Mouse (Mus musculus) macrophage (primary cell): ENCODE measurements around the gene Mas1. TPM values are rescaled to one million over a fixed set of nuclear protein-coding genes. Genes with fewer than 3 reads are reported as not detected.
"Not testable (repeated sequence)": the region's sequence is repeated elsewhere in the genome, so short reads cannot be mapped to it uniquely, and the experiment has no call there.

Source experiments
- H3K27ac ChIP-seq: fragments of 350-480 bp; formaldehyde crosslinking; 2 replicates; pipeline ENCODE4 v1.9.0; 2021
- H3K36me3 ChIP-seq: fragments of 350-480 bp; formaldehyde crosslinking; 2 replicates; pipeline ENCODE4 v1.9.0; 2021; ENCODE audit errors: inconsistent target
- H3K4me3 ChIP-seq: fragments of 350-480 bp; formaldehyde crosslinking; 2 replicates; pipeline ENCODE4 v1.9.0; 2021; ENCODE audit errors: inconsistent target
- H3K79me2 ChIP-seq: fragments of 350-480 bp; formaldehyde crosslinking; 2 replicates; pipeline ENCODE4 v1.9.0; 2021; ENCODE audit errors: inconsistent target
- WGBS: methylation state at CpG from one replicate; pipeline ENCODE4 v1.1.7; 2026; ENCODE audit warnings: inconsistent platforms; ENCODE audit not compliant: missing documents; 5-methylcytosine and 5-hydroxymethylcytosine counted together
- polyA plus RNA-seq: library from polyadenylated mRNA; stranded (reverse); fragments of 250-400 nt; gene quantifications from 3 replicates; pipeline ENCODE4 v1.2.4, GENCODE M21; 2018; ENCODE audit warnings: inconsistent platforms
- total RNA-seq, 78 experiments: library from RNA; depleted of rRNA; stranded (reverse); fragments of 250-400 nt; gene quantifications; 1 replicate in 9 of 78; 2 replicates in 24 of 78; 3 replicates in 43 of 78; 4 replicates in 2 of 78; pipeline ENCODE4 v1.2.4; 2018; ENCODE audit warnings: inconsistent platforms in 56 of 78

Gene Mas1
- total RNA-seq (2018; cell fraction: chromatin; rRNA removed): not detected
- not detected for total RNA-seq (2018; cell fraction: cytosol; rRNA removed)
- total RNA-seq (2018; cell fraction: nucleus; rRNA removed): not detected
- polyA plus RNA-seq: not detected in 3 replicates

- H3K27ac ChIP-seq: no peak within 1 kb of the TSS
- WGBS: 83% methylated on average over 2 of the region's 2 CpGs
These were observed at the start of gene Mas1 for GRCm38 (mm10) chr17:12868043-12868442. Gene Mas1 (minus strand): TSS chr17:12868143.

GRCm38 (mm10) chr17:12916588-12917380, 48.8 kb upstream of the Mas1 start:
- peak overlapping the region; percentile 99 for H3K4me3 ChIP-seq
- 0% methylated on average over 38 of the region's 40 CpGs for WGBS
- H3K79me2 ChIP-seq: peaks cover 73% of the 10 kb centered on the region
- peak overlapping the region; percentile 52 for H3K27ac ChIP-seq
- peaks cover 45% of the 10 kb centered on the region for H3K36me3 ChIP-seq

More at GRCm38 (mm10) chr17:12868043-12868442, at the start of gene Mas1:
- Histone ChIP-seq H3K36me3 (no peaks in the 10 kb centered on the region), H3K4me3 (no peak within 1 kb of the TSS), H3K79me2 (no peaks in the 10 kb centered on the region)

GRCm38 (mm10) chr17:12915881-12916583, 48.1 kb upstream of the Mas1 start, which contains the start of gene Mrpl18:
Gene Mrpl18 (minus strand): TSS chr17:12916345.
- under 1% methylated on average over 45 of the region's 56 CpGs for WGBS
- peak within 1 kb of the TSS; percentile 99 for H3K4me3 ChIP-seq
- H3K79me2 ChIP-seq: peaks cover 70% of the 10 kb centered on the region
- H3K36me3 ChIP-seq: peaks cover 42% of the 10 kb centered on the region; the same call in 1 of the 2 replicates
- peak within 1 kb of the TSS; percentile 82 for H3K27ac ChIP-seq

- 0% methylated on average over 18 of the region's 18 CpGs for whole genome bisulfite sequencing
- peaks cover 70% of the 10 kb centered on the region for H3K79me2 ChIP-seq
- peak within 1 kb of the TSS; percentile 99 for H3K4me3 ChIP-seq
- peak within 1 kb of the TSS; percentile 82 for H3K27ac ChIP-seq
- H3K36me3 ChIP-seq: peaks cover 40% of the 10 kb centered on the region; the same call in 1 of the 2 replicates
These were observed 47.5 kb upstream of the Mas1 start, which contains the start of gene Tcp1 for GRCm38 (mm10) chr17:12915488-12915880. Gene Tcp1 (plus strand): TSS chr17:12915701.

- Histone ChIP-seq H3K27ac (no peak overlapping the region), H3K79me2 (peaks cover 25% of the 10 kb centered on the region), H3K4me3 (no peak overlapping the region), H3K36me3 (peaks cover 23% of the 10 kb centered on the region; the same call in 1 of the 2 replicates)
- 92% methylated on average over 8 of the region's 8 CpGs for WGBS
These were observed 42.4 kb upstream of the Mas1 start for GRCm38 (mm10) chr17:12910391-12910790.

GRCm38 (mm10) chr17:12909361-12910280, 41.7 kb upstream of the Mas1 start, which contains the start of gene Pnldc1:
Gene Pnldc1 (minus strand): TSS chr17:12910230.
- 95% methylated on average over 28 of the region's 35 CpGs for WGBS
- no peak within 1 kb of the TSS for H3K4me3 ChIP-seq
- peaks cover 23% of the 10 kb centered on the region; the same call in 1 of the 2 replicates for H3K36me3 ChIP-seq
- peaks cover 17% of the 10 kb centered on the region for H3K79me2 ChIP-seq
- no peak within 1 kb of the TSS for H3K27ac ChIP-seq

GRCm38 (mm10) chr17:12906436-12906835, 38.5 kb upstream of the Mas1 start:
- Histone ChIP-seq H3K36me3 (no peaks in the 10 kb centered on the region), H3K4me3 (no peak overlapping the region), H3K27ac (no peak overlapping the region), H3K79me2 (no peaks in the 10 kb centered on the region)
- WGBS: 96% methylated on average over 9 of the region's 9 CpGs

GRCm38 (mm10) chr17:12905810-12906209, 37.9 kb upstream of the Mas1 start:
- Histone ChIP-seq H3K36me3 (no peaks in the 10 kb centered on the region), H3K4me3 (no peak overlapping the region), H3K27ac (no peak overlapping the region), H3K79me2 (no peaks in the 10 kb centered on the region)
- WGBS: 93% methylated on average over 4 of the region's 4 CpGs

GRCm38 (mm10) chr17:12904349-12904748, 36.4 kb upstream of the Mas1 start:
- no peaks in the 10 kb centered on the region for H3K79me2 ChIP-seq
- 87% methylated on average over 1 of the region's 1 CpGs for WGBS
- H3K4me3 ChIP-seq: no peak overlapping the region
- no peaks in the 10 kb centered on the region for H3K36me3 ChIP-seq
- no peak overlapping the region for H3K27ac ChIP-seq

- no peak overlapping the region for H3K27ac ChIP-seq
- WGBS: 84% methylated on average over 11 of the region's 12 CpGs
- no peaks in the 10 kb centered on the region for H3K79me2 ChIP-seq
- H3K4me3 ChIP-seq: no peak overlapping the region
- H3K36me3 ChIP-seq: no peaks in the 10 kb centered on the region
These were observed 35.7 kb upstream of the Mas1 start for GRCm38 (mm10) chr17:12903372-12904333.

- H3K79me2 ChIP-seq: no peaks in the 10 kb centered on the region
- no peaks in the 10 kb centered on the region for H3K36me3 ChIP-seq
- H3K27ac ChIP-seq: no peak overlapping the region
- H3K4me3 ChIP-seq: no peak overlapping the region
- WGBS: 94% methylated on average over 6 of the region's 6 CpGs
These were observed 34.3 kb upstream of the Mas1 start for GRCm38 (mm10) chr17:12902291-12902690.

- H3K4me3 ChIP-seq, H3K27ac ChIP-seq, H3K79me2 ChIP-seq, H3K36me3 ChIP-seq: not testable (repeated sequence)
- WGBS: 92% methylated on average over 2 of the region's 2 CpGs
These were observed 30.7 kb upstream of the Mas1 start for GRCm38 (mm10) chr17:12898607-12899006.

GRCm38 (mm10) chr17:12897674-12898073, 29.7 kb upstream of the Mas1 start:
- Histone ChIP-seq H3K27ac (no peak overlapping the region), H3K36me3 (no peaks in the 10 kb centered on the region), H3K4me3 (no peak overlapping the region), H3K79me2 (no peaks in the 10 kb centered on the region)
- WGBS: 92% methylated on average over 5 of the region's 5 CpGs
